Mouse (Mus musculus) CH12F3 (cell line): ENCODE measurements at regions not wholly inside any gene's neighbourhood (a gene's known extent, or its start where the extent isn't known, plus 50 kb on each side); places are given as distances from the start of the nearest gene placed in this dataset.

ENCODE experiments used
- in situ Hi-C: fragments of 300-500 bp; cut with MboI; formaldehyde crosslinking; loops from 2 replicates; pipeline ENCODE4 v1.14.3; 2020; ENCODE audit warnings: low sequenced_read_pairs

- in situ Hi-C loops: no loop called here
Observed at GRCm38 (mm10) chr16:30857656-30858055, 223.6 kb downstream of the Xxylt1 start.

- in situ Hi-C loops: no loop called here
Observed at GRCm38 (mm10) chr16:30869136-30869909, 211.9 kb downstream of the Xxylt1 start.

GRCm38 (mm10) chr16:30870110-30870509 lies 211.1 kb downstream of the Xxylt1 start:
- in situ Hi-C loops: no loop called here

GRCm38 (mm10) chr16:30870676-30871075 lies 210.6 kb downstream of the Xxylt1 start:
- in situ Hi-C loops: no loop called here

- in situ Hi-C loops: no loop called here
Observed at GRCm38 (mm10) chr16:30872147-30872546, 209.1 kb downstream of the Xxylt1 start.

GRCm38 (mm10) chr16:30873493-30874211 lies 207.6 kb downstream of the Xxylt1 start:
- in situ Hi-C loops: no loop called here

GRCm38 (mm10) chr16:30875235-30875829 lies 205.9 kb downstream of the Xxylt1 start:
- in situ Hi-C loops: no loop called here

- in situ Hi-C loops: no loop called here
Observed at GRCm38 (mm10) chr16:30878821-30879220, 202.4 kb downstream of the Xxylt1 start.

- in situ Hi-C loops: no loop called here
Observed at GRCm38 (mm10) chr16:30879878-30880277, 201.4 kb downstream of the Xxylt1 start.

GRCm38 (mm10) chr16:30880682-30881081 lies 200.6 kb downstream of the Xxylt1 start:
- in situ Hi-C loops: no loop called here

GRCm38 (mm10) chr16:30881186-30881585 lies 200.0 kb downstream of the Xxylt1 start:
- in situ Hi-C loops: no loop called here

GRCm38 (mm10) chr16:30883490-30884188 lies 197.6 kb downstream of the Xxylt1 start:
- in situ Hi-C loops: no loop called here

GRCm38 (mm10) chr16:30884189-30884551 lies 197.1 kb downstream of the Xxylt1 start:
- in situ Hi-C loops: no loop called here

GRCm38 (mm10) chr16:30886982-30887381 lies 194.2 kb downstream of the Xxylt1 start:
- in situ Hi-C loops: no loop called here

GRCm38 (mm10) chr16:30887536-30887935 lies 193.7 kb downstream of the Xxylt1 start:
- in situ Hi-C loops: no loop called here

GRCm38 (mm10) chr16:30888556-30889323 lies 192.5 kb downstream of the Xxylt1 start:
- in situ Hi-C loops: no loop called here

- in situ Hi-C loops: no loop called here
Observed at GRCm38 (mm10) chr16:30892606-30893005, 188.6 kb downstream of the Xxylt1 start.

GRCm38 (mm10) chr16:30894086-30894485 lies 187.1 kb downstream of the Xxylt1 start:
- in situ Hi-C loops: no loop called here

GRCm38 (mm10) chr16:30895021-30895420 lies 186.2 kb downstream of the Xxylt1 start:
- in situ Hi-C loops: no loop called here

GRCm38 (mm10) chr16:30897371-30897770 lies 183.9 kb downstream of the Xxylt1 start:
- in situ Hi-C loops: no loop called here

GRCm38 (mm10) chr16:30900121-30900520 lies 181.1 kb downstream of the Xxylt1 start:
- in situ Hi-C loops: no loop called here
